ENCODE assay signal across 15 mouse cellular contexts in genomic region chr14:27235897-27236553, GRCm38 (mm10).
A peak's percentile ranks its signal among the peaks of the same experiment; 100 is the strongest.
DNase-seq lines count a peak whose midpoint lies in the region; ATAC-seq and TF ChIP-seq lines count a peak whose summit lies in the region.
"Had no signal": no experiment of that assay in that cellular context is flagged by ENCODE, and none has a peak within 500 bp of the region (broad histone marks: within the 10 kb centered on the region; RNA-seq: fewer than 3 reads in every experiment).

No protein-coding gene starts in this region.

- WGBS in kidney, embryonic 15.5 days, result 61% methylated on average over 6 of the region's 6 CpGs
- 41% methylated on average over 6 of the region's 6 CpGs for whole genome bisulfite sequencing in thymus, adult 2 months

- no peak for TF ChIP-seq POLR2A in thymus, adult 2 months (IDR thresholded peaks at IDR 0.05; ENCODE audit: control insufficient read depth, extremely low read depth, insufficient read depth, low read length, poor library complexity)

- no peak for TF ChIP-seq CTCF in thymus, adult 2 months (IDR thresholded peaks at IDR 0.05; ENCODE audit: borderline replicate concordance, control insufficient read depth, extremely low read depth, insufficient read depth, low read length, poor library complexity)

- H3K9me3 ChIP-seq in kidney, embryonic 15.5 days (replicated peaks), result no peaks in the 10 kb centered on the region
- H3K9me3 ChIP-seq: G1E; megakaryocyte, embryonic 14.5 days had no signal

- peak; percentile 89 for DNase-seq in heart, adult 11 months
- no peak for DNase-seq in heart, postnatal 4 days
- DNase-seq in kidney, adult 9 months, result no peak
- peak; percentile 28 for DNase-seq in thymus, adult 2 months
- no peak for DNase-seq in thymus, postnatal 0 days (ENCODE audit: low spot score)
- DNase-seq in thymus, postnatal 4 days, result peak; percentile 37
- DNase-seq in layer of hippocampus, adult 8-10 months (ENCODE audit: low spot score in 2 of 2), result no peak
- DNase-seq: adrenal gland, postnatal 14 days; cerebellum, postnatal 14 days had no signal

- H3K4me3 ChIP-seq in kidney, embryonic 15.5 days (replicated peaks), result no peak overlapping the region
- no peak overlapping the region for H3K4me3 ChIP-seq in thymus, adult 2 months (ENCODE audit: control insufficient read depth, insufficient read depth, low read length)
- H3K4me3 ChIP-seq: megakaryocyte, embryonic 14.5 days had no signal

- H3K36me3 ChIP-seq in kidney, embryonic 15.5 days, result no peaks in the 10 kb centered on the region
- H3K36me3 ChIP-seq in thymus, adult 2 months (ENCODE audit: control insufficient read depth, insufficient read depth, low read length), result no peaks in the 10 kb centered on the region
- H3K36me3 ChIP-seq: G1E had no signal

- no peak for ATAC-seq in kidney, embryonic 15.5 days (replicated peaks; ENCODE audit: low FRiP score)
- ATAC-seq: forebrain, embryonic 14.5 days had no signal

- H3K9ac ChIP-seq in kidney, embryonic 15.5 days, result no peak overlapping the region
- H3K9ac ChIP-seq: hindbrain, embryonic 14.5 days; liver, embryonic 14.5 days had no signal

- H3K27ac ChIP-seq in kidney, embryonic 15.5 days, result peak overlapping the region; percentile 60
- H3K27ac ChIP-seq in thymus, adult 2 months (ENCODE audit: control insufficient read depth, insufficient read depth, low read length), result peak overlapping the region; percentile 39; the same call in 1 of the 2 replicates
- H3K27ac ChIP-seq: hindbrain, embryonic 14.5 days; liver, embryonic 14.5 days had no signal

- H3K4me1 ChIP-seq in kidney, embryonic 15.5 days, result peaks cover 36% of the 10 kb centered on the region
- H3K4me1 ChIP-seq in thymus, adult 2 months (replicated peaks; ENCODE audit: control insufficient read depth, insufficient read depth, low read length), result peaks cover 44% of the 10 kb centered on the region

- H3K27me3 ChIP-seq in kidney, embryonic 15.5 days, result no peaks in the 10 kb centered on the region
- no peaks in the 10 kb centered on the region for H3K27me3 ChIP-seq in thymus, adult 2 months (ENCODE audit: control insufficient read depth, insufficient read depth, low read length)
- H3K27me3 ChIP-seq: megakaryocyte, embryonic 14.5 days had no signal

- no peak overlapping the region for H3K4me2 ChIP-seq in kidney, embryonic 15.5 days
- H3K4me2 ChIP-seq: hindbrain, embryonic 14.5 days had no signal

Comparison
In these comparisons a context has a peak if more than half of its experiments do, and no peak if none do; other contexts are left out.
1. DNase-seq: peak in heart, adult 11 months (single experiment), thymus, adult 2 months (single experiment) and thymus, postnatal 4 days (single experiment); none in heart, postnatal 4 days (single experiment), kidney, adult 9 months (single experiment), thymus, postnatal 0 days (single experiment) and layer of hippocampus, adult 8-10 months (0 of 2).